Mouse (Mus musculus) hindlimb bud, embryonic 11.5 days (tissue): ENCODE results near the gene Mavs.
A peak's percentile ranks its signal among the peaks of the same experiment; 100 is the strongest.

ENCODE experiments used
- DNase-seq: peaks from one replicate; pipeline ENCODE4 v3.0.0-alpha.2; 2012; ENCODE audit warnings: low read depth, low spot score; ENCODE audit errors: extremely low spot score

Gene Mavs

GRCm38 (mm10) chr2:131260544-131261307 is 26.9 kb downstream of the Mavs start:
- DNase-seq = no peak

- no peak for DNase-seq
These were observed 27.8 kb downstream of the Mavs start for GRCm38 (mm10) chr2:131261481-131262212.

- DNase-seq = peak; percentile 89
These were observed 28.4 kb downstream of the Mavs start, which contains the start of gene Pank2 for GRCm38 (mm10) chr2:131262213-131262672. Pank2 (plus strand) TSS chr2:131262495.

- DNase-seq = no peak
These were observed 29.1 kb downstream of the Mavs start for GRCm38 (mm10) chr2:131262680-131263670.

DNA sequence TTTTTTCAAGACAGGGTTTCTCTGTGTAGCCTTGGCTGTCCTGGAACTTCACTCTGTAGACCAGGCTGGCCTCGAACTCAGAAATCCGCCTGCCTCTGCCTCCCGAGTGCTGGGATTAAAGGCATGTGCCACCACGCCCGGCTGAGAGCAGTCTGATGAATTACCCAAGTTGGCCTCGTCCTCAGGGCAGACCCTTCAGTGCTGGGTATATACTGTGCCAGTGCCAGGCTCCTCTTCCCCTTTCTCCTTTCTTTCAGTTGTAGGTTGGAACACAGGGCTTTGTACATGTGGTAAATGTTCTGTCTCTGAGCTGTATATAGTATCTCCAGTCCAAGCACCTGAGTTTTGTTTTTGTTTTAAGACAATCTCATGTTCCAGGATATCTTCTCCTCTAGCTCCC is 30.2 kb downstream of the Mavs start:
- DNase-seq = no peak

DNA sequence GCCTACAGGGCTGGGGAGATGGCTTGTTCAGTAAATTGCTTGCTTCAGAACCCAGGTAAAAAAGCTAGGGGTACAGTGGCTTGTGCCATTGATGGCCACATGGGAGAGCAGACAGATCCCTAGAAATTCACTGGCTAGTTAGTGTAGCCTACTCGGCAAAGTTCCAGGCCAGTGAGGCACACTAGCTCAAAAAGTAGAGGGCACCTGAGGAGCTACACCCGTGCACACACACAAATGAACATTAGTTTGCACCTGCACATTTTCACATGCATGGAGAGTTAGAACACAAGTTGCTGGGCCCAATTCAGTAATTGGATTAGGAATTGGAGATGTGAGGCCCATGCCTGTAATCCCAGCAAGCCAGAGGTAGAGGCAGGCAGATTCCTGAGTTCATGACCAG is 31.2 kb downstream of the Mavs start:
- no peak for DNase-seq

DNA sequence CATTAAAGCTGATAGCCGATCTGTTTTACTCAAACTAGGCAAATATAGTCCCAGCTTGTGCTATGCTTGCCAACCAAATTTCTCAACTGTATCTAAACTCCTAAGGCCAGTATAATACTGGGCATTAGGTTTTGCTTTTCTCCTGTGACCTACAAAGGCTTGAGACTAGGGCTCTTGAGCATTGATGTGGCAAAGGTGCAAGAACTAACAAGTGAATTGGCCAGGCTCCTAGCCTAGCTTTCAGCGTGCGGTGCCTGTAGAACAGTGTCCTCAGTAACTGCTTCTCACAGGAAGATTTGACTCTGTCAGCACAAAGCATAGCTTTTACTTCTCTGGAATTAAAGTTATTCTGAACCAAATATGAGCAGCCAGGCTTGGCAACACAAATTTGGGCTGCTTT is 41.6 kb downstream of the Mavs start:
- no peak for DNase-seq

DNA sequence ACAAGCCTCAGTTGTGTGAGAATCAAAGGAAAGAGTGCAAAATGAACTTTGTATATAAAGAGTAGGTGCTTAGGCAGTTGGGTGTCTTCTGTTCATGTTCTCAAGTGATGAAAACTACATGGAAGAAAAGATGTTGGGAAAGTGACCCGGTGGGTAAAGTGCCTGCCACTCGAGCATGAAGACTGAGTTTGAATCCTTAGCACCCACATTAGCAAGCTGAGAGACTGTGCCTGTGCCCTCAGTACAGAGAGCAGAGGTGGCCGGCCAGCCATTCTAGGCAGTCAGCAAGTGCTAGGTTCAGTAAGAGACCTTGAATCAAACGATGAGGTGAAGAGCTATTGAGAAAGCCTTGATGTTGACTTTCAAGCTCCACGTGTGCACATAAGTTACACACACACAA is 42.9 kb downstream of the Mavs start:
- no peak for DNase-seq

DNA sequence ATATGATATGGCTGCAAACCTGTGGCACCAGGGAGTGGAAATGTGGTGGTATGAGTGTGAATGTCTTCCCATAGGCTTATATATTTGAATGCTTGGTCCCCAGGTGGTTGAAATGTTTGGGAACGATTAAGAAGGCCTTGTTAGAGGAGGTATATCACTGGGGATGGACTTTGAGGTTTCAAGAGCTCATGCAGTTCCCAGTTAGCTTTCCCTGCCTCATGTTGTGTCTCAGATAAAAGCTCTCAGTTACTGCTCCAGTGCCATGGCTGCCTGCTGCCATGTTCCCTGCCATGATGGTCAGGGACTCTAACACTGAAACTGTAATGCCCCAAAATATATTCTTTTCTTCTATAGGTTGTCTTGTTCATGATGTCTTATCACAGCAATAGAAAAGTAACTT is 47.7 kb downstream of the Mavs start:
- DNase-seq = no peak

GRCm38 (mm10) chr2:131286276-131286675 is 52.4 kb downstream of the Mavs start:
- no peak for DNase-seq

DNA sequence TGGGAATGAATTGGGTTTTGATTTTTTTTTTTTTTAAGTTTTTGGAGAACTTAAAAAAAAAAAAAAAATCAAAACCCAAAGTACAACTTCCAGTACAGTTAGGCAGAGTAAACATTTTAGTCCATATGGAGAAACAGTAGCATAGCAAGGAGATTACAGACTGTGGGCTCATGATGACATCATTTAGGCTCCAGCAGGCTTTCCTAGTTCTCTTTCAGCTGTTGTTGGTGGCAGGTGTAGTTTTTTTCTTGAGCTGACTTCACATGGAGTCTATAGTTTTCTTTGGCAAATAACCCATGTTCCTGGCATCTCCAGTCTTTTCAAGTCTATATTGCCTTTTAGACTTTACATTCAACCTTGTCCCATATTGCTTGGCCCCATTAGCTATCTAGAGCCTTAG is 56.8 kb downstream of the Mavs start:
- DNase-seq = no peak

- DNase-seq = no peak
These were observed 62.9 kb downstream of the Mavs start for GRCm38 (mm10) chr2:131296746-131297261.
